In the genomic region with DNA sequence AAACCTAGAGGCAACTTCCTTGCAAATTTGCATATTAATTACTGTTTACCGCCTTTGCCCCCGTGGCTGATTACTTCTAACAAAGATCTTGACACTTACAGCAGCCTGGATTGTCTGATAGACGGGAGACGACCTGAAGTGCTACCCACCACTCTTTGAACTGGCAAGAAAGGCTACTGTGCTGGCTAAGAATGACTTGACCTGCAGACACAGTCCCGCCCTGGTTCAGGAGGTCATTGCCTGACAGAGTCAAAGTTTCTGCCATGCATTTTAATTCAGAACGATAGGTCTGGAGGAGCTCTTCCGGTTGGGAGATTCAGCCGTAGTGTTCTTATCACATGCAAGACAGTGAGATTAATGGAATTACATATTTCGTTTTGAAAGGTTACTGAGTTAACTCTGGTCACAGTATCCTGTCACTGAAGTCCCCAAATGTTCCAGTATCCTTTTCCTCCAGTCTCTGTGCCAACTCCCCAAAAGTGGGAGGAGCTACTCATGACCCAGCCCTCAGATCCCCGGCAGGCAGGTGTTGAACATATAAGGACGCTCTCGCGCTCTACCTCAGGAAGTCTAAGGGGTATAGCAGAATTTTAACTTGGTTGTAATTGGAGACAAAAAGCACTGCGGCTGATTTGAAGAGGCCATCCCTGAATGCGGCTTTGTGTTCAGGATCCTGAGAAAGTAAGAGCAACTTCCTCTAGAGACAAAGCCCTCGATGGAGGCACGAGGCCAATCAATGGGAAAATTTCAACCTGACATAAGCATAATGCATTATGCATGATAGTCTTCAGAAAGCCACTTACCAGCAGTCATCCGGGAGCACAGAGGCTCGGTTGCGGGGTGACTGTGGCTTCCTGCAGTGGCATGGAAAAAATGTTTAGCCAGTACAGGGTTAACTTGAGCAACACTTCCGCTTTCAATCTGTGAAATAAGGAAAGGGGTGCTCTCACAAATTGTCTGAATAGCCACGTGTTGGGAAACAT, we compare ENCODE assay signal across 8 mouse cellular contexts. TPM values are rescaled to one million over a fixed set of nuclear protein-coding genes. Genes with fewer than 3 reads are reported as not detected.
DNase-seq lines count a peak whose midpoint lies in the region; ATAC-seq and TF ChIP-seq lines count a peak whose summit lies in the region.

No protein-coding gene starts in this region.

- no peak overlapping the region for H3K9ac ChIP-seq in heart, embryonic 13.5 days
- peak overlapping the region; percentile 40 for H3K9ac ChIP-seq in hindbrain, postnatal 0 days (replicated peaks; ENCODE audit: low read length)
- 0 out of 2 replicates have a peak overlapping the region, but pooled peaks have one; percentile 26 for H3K9ac ChIP-seq in midbrain, embryonic 16.5 days (ENCODE audit: low read depth, low read length)

- H3K4me3 ChIP-seq in heart, embryonic 13.5 days: peak overlapping the region; percentile 28
- H3K4me3 ChIP-seq in bone marrow, adult 2 months (replicated peaks; ENCODE audit: control insufficient read depth, low read depth, low read length): peak overlapping the region; percentile 8
- H3K4me3 ChIP-seq in hindbrain, postnatal 0 days (ENCODE audit: low read length): peak overlapping the region; percentile 17
- H3K4me3 ChIP-seq in midbrain, embryonic 16.5 days (ENCODE audit: low read depth, low read length): peak overlapping the region; percentile 20

- no peak for TF ChIP-seq CTCF in bone marrow, adult 2 months (IDR thresholded peaks at IDR 0.05; ENCODE audit: control insufficient read depth, insufficient read depth, low read length)
- no peak for TF ChIP-seq CTCF in hindbrain, postnatal 0 days (IDR thresholded peaks at IDR 0.05; ENCODE audit: low read depth)

- no peak for DNase-seq in heart, postnatal 4 days
- DNase-seq in hindbrain, postnatal 0 days (ENCODE audit: low spot score): peak; percentile 15
- DNase-seq in cerebellum, adult 18-20 months: no peak
- DNase-seq in layer of hippocampus, adult 9-10 months (ENCODE audit: low spot score): no peak
- DNase-seq in cerebellum, postnatal 10 days: no peak

- H3K27ac ChIP-seq in heart, embryonic 13.5 days (replicated peaks): no peak overlapping the region
- H3K27ac ChIP-seq in bone marrow, adult 2 months (ENCODE audit: control insufficient read depth, insufficient read depth, low read depth, low read length, poor library complexity): no peak overlapping the region
- no peak overlapping the region for H3K27ac ChIP-seq in hindbrain, postnatal 0 days
- H3K27ac ChIP-seq in midbrain, embryonic 16.5 days (ENCODE audit: low read length): no peak overlapping the region

- peak overlapping the region; percentile 53 for H3K4me2 ChIP-seq in heart, embryonic 13.5 days
- H3K4me2 ChIP-seq in hindbrain, postnatal 0 days (ENCODE audit: low read depth, low read length): peak overlapping the region; percentile 55
- H3K4me2 ChIP-seq in midbrain, embryonic 16.5 days (ENCODE audit: low read length): peak overlapping the region; percentile 52

- H3K4me1 ChIP-seq in heart, embryonic 13.5 days: peaks cover 19% of the 10 kb centered on the region
- H3K4me1 ChIP-seq in bone marrow, adult 2 months (ENCODE audit: control insufficient read depth, insufficient read depth, low read length): no peaks in the 10 kb centered on the region
- H3K4me1 ChIP-seq in hindbrain, postnatal 0 days (ENCODE audit: insufficient read depth, low read length): 0 out of 2 replicates have a peak, but pooled peaks cover 6% of the 10 kb centered on the region
- H3K4me1 ChIP-seq in midbrain, embryonic 16.5 days (ENCODE audit: control insufficient read depth, insufficient read depth, low read length): peaks cover 9% of the 10 kb centered on the region

- WGBS in heart, embryonic 13.5 days: 22% methylated on average over 22 of the region's 22 CpGs
- WGBS in bone marrow, adult 2 months: 22% methylated on average over 22 of the region's 22 CpGs
- 10% methylated on average over 22 of the region's 22 CpGs for WGBS in hindbrain, postnatal 0 days
- 11% methylated on average over 22 of the region's 22 CpGs for WGBS in midbrain, embryonic 16.5 days

- no peak for TF ChIP-seq POLR2A in bone marrow, adult 2 months (IDR thresholded peaks at IDR 0.05; ENCODE audit: borderline replicate concordance, control insufficient read depth, low read depth, low read length)

- peaks cover 14% of the 10 kb centered on the region for H3K27me3 ChIP-seq in heart, embryonic 13.5 days (replicated peaks)
- H3K27me3 ChIP-seq in hindbrain, postnatal 0 days (ENCODE audit: insufficient read depth, low read length): no peaks in the 10 kb centered on the region
- no peaks in the 10 kb centered on the region for H3K27me3 ChIP-seq in midbrain, embryonic 16.5 days (ENCODE audit: control insufficient read depth, insufficient read depth, low read depth, low read length)

- H3K36me3 ChIP-seq in heart, embryonic 13.5 days: no peaks in the 10 kb centered on the region
- H3K36me3 ChIP-seq in hindbrain, postnatal 0 days (ENCODE audit: insufficient read depth, low read length): no peaks in the 10 kb centered on the region
- H3K36me3 ChIP-seq in midbrain, embryonic 16.5 days (ENCODE audit: control insufficient read depth, insufficient read depth, low read length): no peaks in the 10 kb centered on the region

- H3K9me3 ChIP-seq in heart, embryonic 13.5 days: no peaks in the 10 kb centered on the region
- no peaks in the 10 kb centered on the region for H3K9me3 ChIP-seq in hindbrain, postnatal 0 days (ENCODE audit: low read length)
- no peaks in the 10 kb centered on the region for H3K9me3 ChIP-seq in midbrain, embryonic 16.5 days (replicated peaks; ENCODE audit: control insufficient read depth, low read length, poor library complexity, severe bottlenecking)

- no peak for ATAC-seq in heart, embryonic 13.5 days (ENCODE audit: extremely low read depth, insufficient number of reproducible peaks, low FRiP score, low TSS enrichment)
- ATAC-seq in hindbrain, postnatal 0 days: peak; percentile 56; the same call in 1 of the 2 replicates
- ATAC-seq in midbrain, embryonic 16.5 days: peak; percentile 68

RNA-seq across cellular contexts. Expression of a gene that starts 15.4 kb away (rescaled TPM):
- polyA plus RNA-seq in heart, embryonic 13.5 days (2015; fragmentation: Nextera tagmentation; extraction: Ambion mirVana): 8.6 and 9.7 TPM in 2 replicates
- 10 to 100 TPM; 19.0 to 23.1 TPM for total RNA-seq in heart, postnatal 4 days (2021)
- 0.61 and 2.4 TPM in 2 replicates for polyA plus RNA-seq in bone marrow, adult 2 months (2011; ENCODE audit: insufficient read depth, insufficient read length, low replicate concordance, missing spikeins)
- total RNA-seq in hindbrain, postnatal 0 days (2014; rRNA removed): 40.8 and 54.3 TPM in 2 replicates
- polyA plus RNA-seq in hindbrain, postnatal 0 days (2015; fragmentation: Nextera tagmentation; extraction: Ambion mirVana): 11.2 and 12.7 TPM in 2 replicates
- polyA plus RNA-seq in midbrain, embryonic 16.5 days (2015; fragmentation: Nextera tagmentation; extraction: Ambion mirVana): 25.1 and 25.3 TPM in 2 replicates
